Mouse (Mus musculus): ENCODE data around the gene Vac14. TPM values are rescaled to one million over a fixed set of nuclear protein-coding genes. Genes with fewer than 3 reads are reported as not detected.

The Vac14 gene
- polyA plus RNA-seq, 1 experiment = 26.8 TPM

GRCm38 (mm10) chr8:110669932-110670628 is 51.7 kb downstream of the Vac14 start:
- no peaks in the 10 kb centered on the region; the same call in 1 of the 2 replicates for H3K4me1 ChIP-seq (ENCODE audit: control insufficient read depth, insufficient read depth, insufficient read length, low read length)
- TF ChIP-seq POLR2A (IDR thresholded peaks at IDR 0.05; ENCODE audit: low read depth, low read length) (no peak), CTCF (IDR thresholded peaks at IDR 0.05; ENCODE audit: extremely low read depth, insufficient read length, insufficient replicate concordance, low read depth, low read length) (no peak)
- no peak overlapping the region for H3K27ac ChIP-seq (ENCODE audit: insufficient read depth, low read depth, low read length)
- H3K4me3 ChIP-seq (ENCODE audit: low read depth, low read length) = no peak overlapping the region
- WGBS = 58% methylated on average over 8 of the region's 8 CpGs
- peaks cover 21% of the 10 kb centered on the region; the same call in 1 of the 2 replicates for H3K36me3 ChIP-seq (ENCODE audit: control insufficient read depth, insufficient read depth, low read length)
- no peaks in the 10 kb centered on the region for H3K27me3 ChIP-seq (ENCODE audit: control insufficient read depth, insufficient read depth, low read length)

DNA sequence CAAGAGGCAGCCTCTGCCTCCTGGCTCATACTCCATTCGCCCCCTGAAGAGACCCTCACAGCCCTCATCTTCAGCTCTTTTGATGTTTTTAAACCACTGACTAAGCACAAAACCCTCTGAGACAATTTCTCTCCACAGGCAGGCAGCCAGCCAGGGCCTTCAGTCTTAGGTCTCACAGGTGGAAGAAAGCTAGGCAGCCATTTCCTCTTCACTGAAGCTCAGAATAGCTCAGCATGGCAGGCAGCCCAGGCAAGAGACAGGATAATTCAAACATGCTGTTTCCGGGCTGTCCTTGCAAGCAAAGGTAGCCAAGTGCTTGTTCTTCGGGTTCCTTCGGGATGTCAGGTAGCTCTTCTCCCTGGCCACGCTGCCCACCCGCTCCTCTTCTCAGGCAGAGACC is 52.9 kb downstream of the Vac14 start:
- H3K36me3 ChIP-seq (ENCODE audit: control insufficient read depth, insufficient read depth, low read length) = peaks cover 24% of the 10 kb centered on the region; the same call in 1 of the 2 replicates
- H3K27ac ChIP-seq (ENCODE audit: insufficient read depth, low read depth, low read length) = no peak overlapping the region

DNA sequence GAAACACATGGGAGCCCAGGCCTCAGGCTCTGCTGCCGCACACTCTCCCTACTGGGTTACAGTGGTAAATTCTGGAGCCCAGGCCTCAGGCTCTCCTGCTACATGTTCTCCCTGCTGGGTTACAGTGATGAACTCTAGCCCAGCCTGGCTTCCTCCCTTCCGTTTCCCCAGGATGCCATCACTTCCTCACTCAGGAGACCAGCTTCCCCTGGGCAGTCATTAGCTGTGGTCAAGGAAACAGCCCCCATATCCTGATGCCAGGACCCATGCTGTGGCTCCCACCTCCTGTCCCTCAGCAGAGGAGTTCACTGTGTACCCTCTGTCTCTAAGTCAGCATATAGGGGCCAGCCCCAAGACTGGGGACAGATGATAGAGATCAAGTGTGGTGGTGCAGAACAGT is 53.7 kb downstream of the Vac14 start:
- H3K27me3 ChIP-seq (ENCODE audit: control insufficient read depth, insufficient read depth, low read length) = no peaks in the 10 kb centered on the region
- H3K4me3 ChIP-seq (ENCODE audit: low read depth, low read length) = no peak overlapping the region
- no peak for TF ChIP-seq POLR2A (IDR thresholded peaks at IDR 0.05; ENCODE audit: low read depth, low read length)
- no peak overlapping the region for H3K27ac ChIP-seq (ENCODE audit: insufficient read depth, low read depth, low read length)
- 87% methylated on average over 2 of the region's 2 CpGs for WGBS
- H3K4me1 ChIP-seq (ENCODE audit: control insufficient read depth, insufficient read depth, insufficient read length, low read length) = no peaks in the 10 kb centered on the region; the same call in 1 of the 2 replicates
- H3K36me3 ChIP-seq (ENCODE audit: control insufficient read depth, insufficient read depth, low read length) = peaks cover 24% of the 10 kb centered on the region; the same call in 1 of the 2 replicates

More for the DNA sequence above, 52.9 kb downstream of the Vac14 start:
- Histone ChIP-seq H3K4me3 (ENCODE audit: low read depth, low read length) (no peak overlapping the region), H3K27me3 (ENCODE audit: control insufficient read depth, insufficient read depth, low read length) (no peaks in the 10 kb centered on the region), H3K4me1 (ENCODE audit: control insufficient read depth, insufficient read depth, insufficient read length, low read length) (no peaks in the 10 kb centered on the region; the same call in 1 of the 2 replicates)
- WGBS = 78% methylated on average over 6 of the region's 6 CpGs
- TF ChIP-seq POLR2A (IDR thresholded peaks at IDR 0.05; ENCODE audit: low read depth, low read length) (no peak), CTCF (IDR thresholded peaks at IDR 0.05; ENCODE audit: extremely low read depth, insufficient read length, insufficient replicate concordance, low read depth, low read length) (no peak)

- WGBS = 50% methylated on average over 2 of the region's 2 CpGs
- H3K27ac ChIP-seq (ENCODE audit: insufficient read depth, low read depth, low read length) = no peak overlapping the region
These were observed 54.8 kb downstream of the Vac14 start for GRCm38 (mm10) chr8:110673168-110673567.

DNA sequence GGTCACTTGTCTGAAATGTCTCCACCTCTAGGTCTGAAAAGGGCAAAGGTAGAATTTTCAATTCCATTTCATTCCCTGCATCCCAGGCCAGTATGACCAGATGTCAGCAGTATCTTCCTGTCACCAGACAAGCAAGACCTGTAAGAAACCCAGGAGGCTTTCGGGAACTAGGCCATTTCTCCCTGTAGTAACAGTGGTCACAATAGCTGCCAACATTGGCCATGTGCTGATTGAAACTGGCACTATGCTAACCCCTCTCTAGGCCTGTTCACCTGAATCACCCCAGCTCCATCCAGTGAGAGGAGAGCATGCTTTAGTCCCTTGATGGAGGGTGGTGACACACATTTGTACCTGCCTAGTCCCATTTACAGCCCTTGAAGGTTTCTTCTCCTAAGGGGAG is 56.2 kb downstream of the Vac14 start:
- 100% methylated on average over 1 of the region's 1 CpGs for WGBS
- Histone ChIP-seq H3K4me1 (ENCODE audit: control insufficient read depth, insufficient read depth, insufficient read length, low read length) (no peaks in the 10 kb centered on the region; the same call in 1 of the 2 replicates), H3K4me3 (ENCODE audit: low read depth, low read length) (no peak overlapping the region), H3K27ac (ENCODE audit: insufficient read depth, low read depth, low read length) (no peak overlapping the region), H3K36me3 (ENCODE audit: control insufficient read depth, insufficient read depth, low read length) (peaks cover 24% of the 10 kb centered on the region; the same call in 1 of the 2 replicates), H3K27me3 (ENCODE audit: control insufficient read depth, insufficient read depth, low read length) (no peaks in the 10 kb centered on the region)
- TF ChIP-seq POLR2A (IDR thresholded peaks at IDR 0.05; ENCODE audit: low read depth, low read length) = no peak
- TF ChIP-seq CTCF (IDR thresholded peaks at IDR 0.05; ENCODE audit: extremely low read depth, insufficient read length, insufficient replicate concordance, low read depth, low read length) = no peak

More at GRCm38 (mm10) chr8:110673168-110673567, 54.8 kb downstream of the Vac14 start:
- peaks cover 24% of the 10 kb centered on the region; the same call in 1 of the 2 replicates for H3K36me3 ChIP-seq (ENCODE audit: control insufficient read depth, insufficient read depth, low read length)
- H3K4me3 ChIP-seq (ENCODE audit: low read depth, low read length) = no peak overlapping the region
- TF ChIP-seq CTCF (IDR thresholded peaks at IDR 0.05; ENCODE audit: extremely low read depth, insufficient read length, insufficient replicate concordance, low read depth, low read length) = no peak
- no peaks in the 10 kb centered on the region; the same call in 1 of the 2 replicates for H3K4me1 ChIP-seq (ENCODE audit: control insufficient read depth, insufficient read depth, insufficient read length, low read length)
- H3K27me3 ChIP-seq (ENCODE audit: control insufficient read depth, insufficient read depth, low read length) = no peaks in the 10 kb centered on the region

DNA sequence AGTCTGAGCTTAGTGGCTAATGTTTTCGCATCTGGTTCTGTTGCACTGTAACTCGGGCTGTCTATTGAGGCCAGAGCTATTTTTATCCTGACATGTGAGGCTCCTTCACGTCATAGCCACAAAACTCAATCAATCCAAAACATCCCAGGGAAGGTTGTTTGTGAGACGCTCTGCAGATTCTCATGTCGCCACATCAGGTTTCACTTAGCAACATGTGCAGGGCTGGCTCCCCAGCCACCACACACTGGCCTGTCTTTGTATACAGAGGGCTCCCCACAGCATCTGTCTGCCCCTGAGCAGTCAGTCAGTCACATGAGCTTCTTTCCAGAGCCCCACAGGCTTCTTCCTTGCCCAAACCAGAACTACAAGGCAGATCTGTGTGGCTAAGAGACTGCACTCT is 58.3 kb downstream of the Vac14 start:
- H3K4me1 ChIP-seq (ENCODE audit: control insufficient read depth, insufficient read depth, insufficient read length, low read length) = no peaks in the 10 kb centered on the region
- TF ChIP-seq CTCF (IDR thresholded peaks at IDR 0.05; ENCODE audit: extremely low read depth, insufficient read length, insufficient replicate concordance, low read depth, low read length) (no peak), POLR2A (IDR thresholded peaks at IDR 0.05; ENCODE audit: low read depth, low read length) (no peak)
- peaks cover 17% of the 10 kb centered on the region; the same call in 1 of the 2 replicates for H3K36me3 ChIP-seq (ENCODE audit: control insufficient read depth, insufficient read depth, low read length)
- H3K27ac ChIP-seq (ENCODE audit: insufficient read depth, low read depth, low read length) = peak overlapping the region; percentile 64
- WGBS = 88% methylated on average over 5 of the region's 5 CpGs
- no peak overlapping the region for H3K4me3 ChIP-seq (ENCODE audit: low read depth, low read length)
- H3K27me3 ChIP-seq (ENCODE audit: control insufficient read depth, insufficient read depth, low read length) = no peaks in the 10 kb centered on the region

- H3K36me3 ChIP-seq (ENCODE audit: control insufficient read depth, insufficient read depth, low read length) = peaks cover 15% of the 10 kb centered on the region; the same call in 1 of the 2 replicates
- peak overlapping the region; percentile 64 for H3K27ac ChIP-seq (ENCODE audit: insufficient read depth, low read depth, low read length)
- no peaks in the 10 kb centered on the region for H3K4me1 ChIP-seq (ENCODE audit: control insufficient read depth, insufficient read depth, insufficient read length, low read length)
- WGBS = 94% methylated on average over 5 of the region's 5 CpGs
- no peak overlapping the region for H3K4me3 ChIP-seq (ENCODE audit: low read depth, low read length)
- H3K27me3 ChIP-seq (ENCODE audit: control insufficient read depth, insufficient read depth, low read length) = no peaks in the 10 kb centered on the region
- TF ChIP-seq POLR2A (IDR thresholded peaks at IDR 0.05; ENCODE audit: low read depth, low read length) = no peak
- TF ChIP-seq CTCF (IDR thresholded peaks at IDR 0.05; ENCODE audit: extremely low read depth, insufficient read length, insufficient replicate concordance, low read depth, low read length) = no peak
These were observed 58.8 kb downstream of the Vac14 start for GRCm38 (mm10) chr8:110677174-110677660.

All from small intestine, adult 2 months (tissue).